Mouse (Mus musculus): ENCODE results near the gene Sept9.

DNA sequence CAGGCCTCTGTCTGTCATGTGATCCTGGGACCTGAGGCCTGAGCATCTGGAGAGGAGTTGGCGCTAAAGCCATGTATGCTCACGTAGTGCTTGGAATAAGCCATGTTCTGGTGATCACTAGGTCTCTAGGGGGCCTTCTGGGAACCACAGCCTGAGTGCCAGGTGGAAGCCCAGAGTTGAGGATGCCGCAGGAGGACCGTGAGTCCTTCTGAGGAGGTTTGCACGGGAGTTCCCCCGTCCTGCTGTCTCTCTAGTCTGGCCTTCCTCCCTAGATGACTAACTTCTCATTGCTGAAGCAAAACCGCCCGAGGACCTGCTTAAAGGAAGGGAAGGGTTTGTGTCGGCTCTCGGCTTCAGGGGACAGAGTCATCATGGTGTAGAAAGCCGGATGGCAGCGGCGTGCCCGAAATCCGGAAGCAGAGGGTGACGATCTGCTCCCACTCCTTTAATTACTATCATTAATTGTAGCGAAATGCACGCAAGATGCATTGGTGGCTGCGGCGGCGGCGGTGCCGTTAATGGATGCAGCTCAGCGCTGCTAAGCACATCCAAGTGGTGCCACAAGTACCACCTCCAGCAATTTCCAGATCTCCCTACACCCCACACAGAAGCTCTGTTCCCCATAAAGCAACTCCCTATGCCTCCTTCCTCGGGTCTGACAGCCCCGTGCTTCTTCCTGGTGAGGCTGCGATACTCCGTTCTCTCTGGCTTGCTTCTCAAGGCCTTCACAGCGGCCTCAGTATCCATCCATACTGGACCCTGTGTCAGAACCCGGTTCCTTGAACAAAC, 92.0 kb downstream of the Sept9 start:
- TF ChIP-seq CTCF (IDR thresholded peaks at IDR 0.05) = no peak
- TF ChIP-seq EP300 (IDR thresholded peaks at IDR 0.05) = no peak
